Mouse (Mus musculus): ENCODE data around the gene Erlin1. TPM values are rescaled to one million over a fixed set of nuclear protein-coding genes. Genes with fewer than 3 reads are reported as not detected.

Gene Erlin1
- 1 to 10 TPM; 6.2 to 7.8 TPM for total RNA-seq (2023)

DNA sequence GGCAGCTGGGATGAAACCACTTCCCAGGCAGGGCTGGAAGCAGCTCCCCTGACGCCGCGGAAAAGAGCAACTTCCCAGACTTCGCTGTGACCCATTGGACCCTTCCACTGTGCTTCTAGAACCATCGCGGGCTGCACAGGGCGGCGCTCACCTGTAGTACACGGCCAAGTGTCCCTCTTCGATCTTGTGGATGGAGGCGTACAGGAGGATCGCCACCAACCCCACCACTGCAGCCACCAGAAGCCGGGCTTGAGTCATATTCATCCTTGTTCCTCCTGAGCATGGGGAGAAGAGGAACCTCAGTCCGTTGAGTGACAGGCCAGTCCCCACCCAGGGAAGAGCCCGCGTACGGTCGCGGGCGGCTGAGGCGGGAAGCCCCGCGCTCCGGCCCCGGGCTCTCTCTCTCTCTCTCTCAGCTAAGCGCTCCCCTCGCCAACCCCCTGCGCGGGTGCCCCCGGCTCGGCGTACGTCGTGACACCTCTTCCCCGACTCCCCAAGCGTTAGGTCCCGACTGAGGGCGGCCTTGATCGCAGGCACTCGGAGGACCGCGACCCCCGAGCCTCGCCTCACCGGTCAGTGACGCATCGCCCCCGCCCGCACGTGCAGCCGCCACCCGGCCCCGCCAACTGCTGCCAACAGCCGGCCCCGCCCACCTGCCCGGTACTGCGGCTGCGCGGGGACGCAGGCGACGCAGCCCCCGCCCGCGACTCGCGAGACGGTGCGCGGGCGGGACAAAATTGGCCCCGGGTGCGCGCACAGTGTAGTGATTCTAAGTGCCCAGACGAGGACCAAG lies at the start of gene Erlin1:
Gene Erlin1 (minus strand): TSS at position 665 of the 793 bp plus-strand sequence.

DNA sequence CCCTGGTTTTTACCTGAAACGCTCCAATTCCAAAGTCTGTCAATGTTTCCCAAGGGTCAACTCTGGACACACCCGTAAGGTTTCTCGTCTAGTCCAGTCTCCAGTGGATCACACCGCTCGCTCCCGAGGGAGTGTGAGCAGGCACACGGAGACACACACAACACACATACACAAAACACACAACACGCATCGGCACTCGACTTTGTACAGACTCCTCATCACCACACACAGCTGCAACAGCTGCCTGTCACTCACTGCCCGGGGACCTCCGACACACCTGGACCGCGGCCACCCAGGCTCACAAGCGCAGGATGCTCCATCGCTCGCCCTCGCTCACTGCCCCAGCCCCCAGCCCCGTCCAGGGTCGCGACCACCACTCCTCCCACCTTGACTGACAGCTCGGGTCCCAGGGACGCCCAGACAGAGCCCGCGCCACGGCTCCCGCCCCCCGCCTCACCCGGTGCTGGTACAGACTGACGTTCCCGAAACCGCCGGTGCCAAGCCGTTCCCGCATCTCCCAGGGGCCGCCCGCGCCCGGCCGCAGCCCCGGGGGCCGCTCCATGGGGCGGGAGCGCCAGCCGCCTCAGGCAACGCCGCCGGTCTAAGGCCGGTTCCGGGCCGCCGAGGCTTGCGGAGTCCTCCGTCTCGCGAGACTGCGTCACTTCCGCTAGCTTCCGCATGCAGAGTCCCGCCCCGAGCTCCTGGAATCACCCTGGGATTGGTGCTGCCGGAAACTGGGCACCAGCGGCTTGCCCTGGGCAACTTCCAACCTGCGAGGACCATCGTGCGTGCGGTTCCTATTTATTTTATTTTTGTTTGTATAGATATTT lies 37.5 kb upstream of the Erlin1 start, which contains the start of gene Chuk:
Gene Chuk (minus strand): TSS at position 650 of the 830 bp plus-strand sequence.

DNA sequence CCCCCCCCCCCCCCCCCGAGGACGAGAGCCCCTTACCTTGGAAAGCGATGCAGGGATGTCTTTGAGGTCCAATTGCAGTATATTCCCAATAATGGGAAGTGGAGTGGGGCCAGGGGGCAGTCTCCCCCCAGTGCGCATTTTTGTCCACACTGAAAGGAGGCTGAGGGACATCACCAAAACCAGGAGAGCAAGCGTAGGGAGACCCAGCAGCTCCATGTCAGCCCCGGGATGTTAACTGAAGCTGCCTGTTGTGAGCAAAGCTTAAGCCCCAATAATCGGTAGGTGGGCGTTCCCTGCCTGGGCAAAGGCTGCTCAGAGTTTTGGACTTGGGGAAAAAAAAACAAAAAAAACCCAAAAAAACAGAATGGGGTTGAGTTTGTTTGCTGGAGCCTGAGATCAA lies 40.6 kb downstream of the Erlin1 start, which contains the start of gene Cyp2c23:
Gene Cyp2c23 (minus strand): TSS at position 237 of the 400 bp plus-strand sequence.

DNA sequence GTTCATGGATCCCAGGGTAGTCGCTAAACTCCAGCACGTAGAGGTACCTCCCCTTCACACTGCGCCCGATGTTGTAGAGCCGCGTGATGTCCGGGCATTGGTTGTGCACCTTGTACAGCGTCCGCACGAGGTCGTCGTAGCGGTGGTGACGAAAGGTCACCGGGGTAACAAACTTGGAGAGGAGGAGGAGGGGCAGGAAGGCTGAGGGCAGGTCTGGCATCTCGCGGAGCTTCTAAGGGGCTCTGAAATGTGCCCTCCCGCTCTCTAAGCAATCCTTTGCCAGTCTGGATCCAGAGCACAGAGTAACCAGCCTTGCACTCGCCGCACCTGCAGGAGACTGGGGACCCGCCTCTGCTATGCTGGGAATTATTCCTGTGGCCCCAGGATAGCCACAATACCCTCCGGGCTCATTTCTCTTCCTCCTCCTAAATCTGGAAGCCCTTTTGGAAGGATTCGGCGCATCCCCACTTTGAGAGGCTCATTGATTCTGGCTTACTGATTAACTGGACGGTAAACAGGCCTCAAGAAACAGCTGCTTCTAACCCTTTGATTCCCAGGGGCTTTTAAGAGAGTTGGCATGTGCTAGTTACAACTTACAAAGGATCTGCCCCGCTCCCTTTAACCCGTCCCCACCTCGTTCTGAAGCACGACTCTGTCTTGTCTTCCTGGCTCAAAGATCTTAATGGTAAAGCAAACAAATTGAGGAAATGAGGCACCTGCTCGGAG lies 83.4 kb downstream of the Erlin1 start, which contains the start of gene Cpn1:
Gene Cpn1 (minus strand): TSS at position 488 of the 726 bp plus-strand sequence.

Other genes starting within 250 kb of the Erlin1 start
- 10 to 100 TPM; 10.2 to 11.1 TPM for gene Dnmbp, start 129.6 kb downstream of the Erlin1 start, total RNA-seq (2023)
- gene Cpn1, start 83.2 kb downstream of the Erlin1 start, total RNA-seq (2023) = not detected
- not detected for gene Cyp2c23, start 40.6 kb downstream of the Erlin1 start, total RNA-seq (2023)
- 10 to 100 TPM; 63.7 to 75.5 TPM for gene Chuk, start 37.7 kb upstream of the Erlin1 start, total RNA-seq (2023)
- 10 to 100 TPM; 22.8 to 27.4 TPM for gene Cwf19l1, start 66.1 kb upstream of the Erlin1 start, total RNA-seq (2023)
- 10 to 100 TPM; 67.7 to 79.0 TPM for gene Bloc1s2, start 76.7 kb upstream of the Erlin1 start, total RNA-seq (2023)
- gene Pkd2l1, start 122.7 kb upstream of the Erlin1 start, total RNA-seq (2023) = not detected
- gene Scd3, start 133.5 kb upstream of the Erlin1 start, total RNA-seq (2023) = not detected
- gene Scd2, start 223.9 kb upstream of the Erlin1 start, total RNA-seq (2023) = 10 to 100 TPM; 15.6 to 18.4 TPM